Mouse (Mus musculus): ENCODE results near the gene C1s1. TPM values are rescaled to one million over a fixed set of nuclear protein-coding genes. Genes with fewer than 3 reads are reported as not detected.
"Not testable (repeated sequence)": the region's sequence is repeated elsewhere in the genome, so short reads cannot be mapped to it uniquely, and the experiment has no call there.

C1s1 gene
- total and polyA plus RNA-seq, 2 experiments from 2014 or later: 0.67 to 1.9 TPM

- peak; percentile 96 for ATAC-seq
- Histone ChIP-seq H3K9ac (peak overlapping the region; percentile 36; the same call in 1 of the 2 replicates), H3K9me3 (ENCODE audit: low read length) (no peaks in the 10 kb centered on the region), H3K4me2 (ENCODE audit: low read depth) (peak overlapping the region; percentile 37), H3K36me3 (ENCODE audit: insufficient read depth) (no peaks in the 10 kb centered on the region), H3K4me1 (ENCODE audit: insufficient read depth) (no peaks in the 10 kb centered on the region), H3K27ac (ENCODE audit: low read depth, low read length) (no peak overlapping the region), H3K27me3 (ENCODE audit: insufficient read depth, low read length) (no peaks in the 10 kb centered on the region), H3K4me3 (ENCODE audit: low read depth, low read length) (peak overlapping the region; percentile 27)
- TF ChIP-seq CTCF (IDR thresholded peaks at IDR 0.05; ENCODE audit: low read depth): no peak
- peak; percentile 73 for DNase-seq
- WGBS: 38% methylated on average over 21 of the region's 21 CpGs
Observed at GRCm38 (mm10) chr6:124485414-124486144, 56.6 kb downstream of the C1s1 start.

GRCm38 (mm10) chr6:124484851-124485250, 57.3 kb downstream of the C1s1 start:
- no peak for TF ChIP-seq CTCF (IDR thresholded peaks at IDR 0.05; ENCODE audit: low read depth)
- Histone ChIP-seq H3K27me3 (ENCODE audit: insufficient read depth, low read length) (no peaks in the 10 kb centered on the region), H3K4me1 (ENCODE audit: insufficient read depth) (no peaks in the 10 kb centered on the region), H3K9me3 (ENCODE audit: low read length) (no peaks in the 10 kb centered on the region), H3K36me3 (ENCODE audit: insufficient read depth) (no peaks in the 10 kb centered on the region), H3K4me2 (ENCODE audit: low read depth) (peak overlapping the region; percentile 37; the same call in 1 of the 2 replicates), H3K4me3 (ENCODE audit: low read depth, low read length) (0 out of 2 replicates have a peak overlapping the region, but pooled peaks have one; percentile 27), H3K27ac (ENCODE audit: low read depth, low read length) (no peak overlapping the region), H3K9ac (no peak overlapping the region)
- WGBS: 86% methylated on average over 7 of the region's 7 CpGs
- ATAC-seq (no peak), DNase-seq (no peak)

GRCm38 (mm10) chr6:124483831-124484230, 58.3 kb downstream of the C1s1 start:
- whole genome bisulfite sequencing: 89% methylated on average over 3 of the region's 3 CpGs
- not testable (repeated sequence) for H3K4me3 ChIP-seq (ENCODE audit: low read depth, low read length); H3K4me1 ChIP-seq (ENCODE audit: insufficient read depth)

GRCm38 (mm10) chr6:124481571-124481970, 60.6 kb downstream of the C1s1 start:
- peak; percentile 72 for TF ChIP-seq CTCF (IDR thresholded peaks at IDR 0.05; ENCODE audit: low read depth)
- WGBS: 31% methylated on average over 6 of the region's 6 CpGs
- Histone ChIP-seq H3K36me3 (ENCODE audit: insufficient read depth) (no peaks in the 10 kb centered on the region), H3K4me3 (ENCODE audit: low read depth, low read length) (no peak overlapping the region), H3K4me2 (ENCODE audit: low read depth) (no peak overlapping the region), H3K27ac (ENCODE audit: low read depth, low read length) (no peak overlapping the region), H3K9ac (no peak overlapping the region), H3K27me3 (ENCODE audit: insufficient read depth, low read length) (no peaks in the 10 kb centered on the region), H3K9me3 (ENCODE audit: low read length) (no peaks in the 10 kb centered on the region), H3K4me1 (ENCODE audit: insufficient read depth) (no peaks in the 10 kb centered on the region)
- 0 out of 2 replicates have a peak, but pooled peaks have one; percentile 21 for ATAC-seq
- DNase-seq: peak; percentile 46

More at GRCm38 (mm10) chr6:124483831-124484230, 58.3 kb downstream of the C1s1 start:
- H3K27me3 ChIP-seq (ENCODE audit: insufficient read depth, low read length); H3K27ac ChIP-seq (ENCODE audit: low read depth, low read length); H3K36me3 ChIP-seq (ENCODE audit: insufficient read depth); H3K4me2 ChIP-seq (ENCODE audit: low read depth); ATAC-seq; H3K9me3 ChIP-seq (ENCODE audit: low read length); DNase-seq; H3K9ac ChIP-seq: not testable (repeated sequence)

Other genes starting within 250 kb of the C1s1 start
- gene Cd163, start 237.7 kb downstream of the C1s1 start, total RNA-seq (2014; rRNA removed): 2.8 and 5.0 TPM in 2 replicates
- 1.1 and 1.6 TPM in 2 replicates for gene Cd163, start 237.7 kb downstream of the C1s1 start, polyA plus RNA-seq (2015; fragmentation: Nextera tagmentation; extraction: Ambion mirVana)
- 98.2 and 103 TPM in 2 replicates for gene Pex5, start 127.3 kb downstream of the C1s1 start, total RNA-seq (2014; rRNA removed)
- gene Pex5, start 127.3 kb downstream of the C1s1 start, polyA plus RNA-seq (2015; fragmentation: Nextera tagmentation; extraction: Ambion mirVana): 49.6 and 55.3 TPM in 2 replicates
- gene Clstn3, start 77.6 kb downstream of the C1s1 start, total RNA-seq (2014; rRNA removed): 167 and 223 TPM in 2 replicates
- 97.3 and 134 TPM in 2 replicates for gene Clstn3, start 77.6 kb downstream of the C1s1 start, polyA plus RNA-seq (2015; fragmentation: Nextera tagmentation; extraction: Ambion mirVana)
- 0.48 TPM in 1 of 2 replicates, not detected in the other for gene C1rl, start 49.2 kb downstream of the C1s1 start, total RNA-seq (2014; rRNA removed)
- gene C1rl, start 49.2 kb downstream of the C1s1 start, polyA plus RNA-seq (2015; fragmentation: Nextera tagmentation; extraction: Ambion mirVana): 0.19 and 0.22 TPM in 2 replicates
- gene C1ra, start 30.0 kb downstream of the C1s1 start, total RNA-seq (2014; rRNA removed): 0.23 and 1.1 TPM in 2 replicates
- 0.49 and 0.58 TPM in 2 replicates for gene C1ra, start 30.0 kb downstream of the C1s1 start, polyA plus RNA-seq (2015; fragmentation: Nextera tagmentation; extraction: Ambion mirVana)
- not detected in 2 replicates for gene C1rb, start 27.9 kb upstream of the C1s1 start, total RNA-seq (2014; rRNA removed)
- not detected in 2 replicates for gene C1rb, start 27.9 kb upstream of the C1s1 start, polyA plus RNA-seq (2015; fragmentation: Nextera tagmentation; extraction: Ambion mirVana)
- gene C1s2, start 93.7 kb upstream of the C1s1 start, total RNA-seq (2014; rRNA removed): 0.15 and 0.19 TPM in 2 replicates
- gene C1s2, start 93.7 kb upstream of the C1s1 start, polyA plus RNA-seq (2015; fragmentation: Nextera tagmentation; extraction: Ambion mirVana): 0.17 and 0.18 TPM in 2 replicates
- gene Lpcat3, start 120.7 kb upstream of the C1s1 start, total RNA-seq (2014; rRNA removed): 27.6 and 35.6 TPM in 2 replicates
- 34.3 and 41.3 TPM in 2 replicates for gene Lpcat3, start 120.7 kb upstream of the C1s1 start, polyA plus RNA-seq (2015; fragmentation: Nextera tagmentation; extraction: Ambion mirVana)
- 105 TPM in 2 replicates for gene Emg1, start 169.8 kb upstream of the C1s1 start, total RNA-seq (2014; rRNA removed)
- gene Emg1, start 169.8 kb upstream of the C1s1 start, polyA plus RNA-seq (2015; fragmentation: Nextera tagmentation; extraction: Ambion mirVana): 96.2 and 116 TPM in 2 replicates
- 200 and 215 TPM in 2 replicates for gene Phb2, start 170.0 kb upstream of the C1s1 start, total RNA-seq (2014; rRNA removed)
- gene Phb2, start 170.0 kb upstream of the C1s1 start, polyA plus RNA-seq (2015; fragmentation: Nextera tagmentation; extraction: Ambion mirVana): 271 TPM in 2 replicates
- gene Ptpn6, start 196.4 kb upstream of the C1s1 start, total RNA-seq (2014; rRNA removed): 2.2 and 2.9 TPM in 2 replicates
- 3.6 and 3.8 TPM in 2 replicates for gene Ptpn6, start 196.4 kb upstream of the C1s1 start, polyA plus RNA-seq (2015; fragmentation: Nextera tagmentation; extraction: Ambion mirVana)
- gene Grcc10, start 199.0 kb upstream of the C1s1 start, total RNA-seq (2014; rRNA removed): 257 and 314 TPM in 2 replicates
- 699 and 862 TPM in 2 replicates for gene Grcc10, start 199.0 kb upstream of the C1s1 start, polyA plus RNA-seq (2015; fragmentation: Nextera tagmentation; extraction: Ambion mirVana)
- gene Gm45234, start 213.7 kb upstream of the C1s1 start, total RNA-seq (2014; rRNA removed): not detected in 2 replicates
- 0.11 TPM in 1 of 2 replicates, not detected in the other for gene Gm45234, start 213.7 kb upstream of the C1s1 start, polyA plus RNA-seq (2015; fragmentation: Nextera tagmentation; extraction: Ambion mirVana)
- 15.0 and 16.7 TPM in 2 replicates for gene Atn1, start 214.2 kb upstream of the C1s1 start, total RNA-seq (2014; rRNA removed)
- 19.3 and 24.2 TPM in 2 replicates for gene Atn1, start 214.2 kb upstream of the C1s1 start, polyA plus RNA-seq (2015; fragmentation: Nextera tagmentation; extraction: Ambion mirVana)
- gene Eno2, start 227.3 kb upstream of the C1s1 start, total RNA-seq (2014; rRNA removed): 130 and 148 TPM in 2 replicates
- 88.5 and 113 TPM in 2 replicates for gene Eno2, start 227.3 kb upstream of the C1s1 start, polyA plus RNA-seq (2015; fragmentation: Nextera tagmentation; extraction: Ambion mirVana)
- gene Lrrc23, start 237.4 kb upstream of the C1s1 start, total RNA-seq (2014; rRNA removed): 13.7 and 13.8 TPM in 2 replicates
- 9.6 and 14.7 TPM in 2 replicates for gene Lrrc23, start 237.4 kb upstream of the C1s1 start, polyA plus RNA-seq (2015; fragmentation: Nextera tagmentation; extraction: Ambion mirVana)